Mouse (Mus musculus): ENCODE measurements around the gene Tbc1d17. TPM values are rescaled to one million over a fixed set of nuclear protein-coding genes. Genes with fewer than 3 reads are reported as not detected.
A peak's percentile ranks its signal among the peaks of the same experiment; 100 is the strongest.

Gene Tbc1d17
- total and polyA plus RNA-seq, 3 experiments, result 31.9 to 40.5 (median 38.5) TPM

DNA sequence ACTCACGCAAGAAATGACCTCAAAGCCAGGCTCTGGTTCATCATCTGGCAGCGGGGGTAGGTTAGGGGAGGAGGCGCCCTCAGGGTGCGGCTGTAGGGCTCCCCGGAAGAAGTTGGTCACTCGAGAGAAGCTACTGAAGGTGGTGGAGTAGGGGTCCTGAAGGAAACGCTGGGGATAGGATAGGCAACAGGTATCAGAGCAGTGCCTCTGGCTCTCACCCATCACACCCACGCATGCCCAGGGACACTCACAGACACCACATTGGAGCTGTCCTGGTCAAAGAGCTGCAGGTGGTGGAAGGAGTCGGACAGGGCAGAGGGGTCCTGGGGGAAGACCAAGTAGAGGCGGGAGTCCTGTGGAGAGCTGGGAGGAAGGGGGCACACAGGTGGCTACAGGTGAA is 3.9 kb downstream of the Tbc1d17 start:
- H3K79me2 ChIP-seq (replicated peaks; ENCODE audit: control insufficient read depth, extremely low read depth, insufficient read depth, poor library complexity, severe bottlenecking), result peaks cover 7% of the 10 kb centered on the region
- no peak overlapping the region for H3K4me3 ChIP-seq (replicated peaks in 1 of 3; ENCODE audit: low read depth in 2 of 3, low read length in 2 of 3, poor library complexity in 1 of 3)
- H3K9me3 ChIP-seq (replicated peaks; ENCODE audit: low read length), result peaks cover 8% of the 10 kb centered on the region
- in situ Hi-C loops (cut with MboI; ENCODE audit: low pct_ligation_motif_present, low pct_unique_long_range_greater_than_20kb, low sequenced_read_pairs), result no loop called here
- H3K9ac ChIP-seq (ENCODE audit: insufficient read depth, low read depth), result no peak overlapping the region
- dilution Hi-C loops (cut with MboI; ENCODE audit: extremely low pct_ligation_motif_present, extremely low pct_unique_long_range_greater_than_20kb, low sequenced_read_pairs), result no loop called here
- H3K4me2 ChIP-seq (ENCODE audit: insufficient read depth, low read depth, poor library complexity, severe bottlenecking), result no peak overlapping the region
- H3K36me3 ChIP-seq (replicated peaks in 1 of 2; ENCODE audit: control insufficient read depth in 1 of 2, insufficient read depth in 1 of 2, low read length in 1 of 2), result peaks cover 69 to 73% of the 10 kb centered on the region in 2 experiments
- H3K27me3 ChIP-seq (replicated peaks), result no peaks in the 10 kb centered on the region
- H3K27ac ChIP-seq (ENCODE audit: insufficient read depth, low read depth), result no peak overlapping the region
- TF ChIP-seq ZKSCAN1 (IDR thresholded peaks at IDR 0.05; ENCODE audit: borderline replicate concordance, low read depth, low read length) (no peak), ZMIZ1 (IDR thresholded peaks at IDR 0.05; ENCODE audit: low read depth, low read length) (no peak), KAT2A (IDR thresholded peaks at IDR 0.05; ENCODE audit: insufficient replicate concordance, low read length) (no peak), NRF1 (IDR thresholded peaks at IDR 0.05; ENCODE audit: low read depth, low read length) (no peak), CHD1 (IDR thresholded peaks at IDR 0.05; ENCODE audit: low read depth, low read length) (no peak), TBP (conservative IDR thresholded peaks at IDR 0.05; ENCODE audit: low read depth, low read length) (no peak), RCOR1 (conservative IDR thresholded peaks at IDR 0.05; ENCODE audit: low read depth, low read length) (no peak), MAFK (IDR thresholded peaks at IDR 0.05; ENCODE audit: insufficient replicate concordance, low read length) (no peak)
- no peak for DNase-seq (ENCODE audit: extremely low read depth)
- H3K4me1 ChIP-seq (ENCODE audit: control insufficient read depth in 1 of 2, insufficient read depth in 2 of 2), result peaks cover 24 to 55% of the 10 kb centered on the region in 2 experiments

GRCm38 (mm10) chr7:44841825-44842463 is 6.9 kb downstream of the Tbc1d17 start:
- DNase-seq (ENCODE audit: extremely low read depth), result no peak
- no peak overlapping the region for H3K4me2 ChIP-seq (ENCODE audit: insufficient read depth, low read depth, poor library complexity, severe bottlenecking)
- H3K27ac ChIP-seq (ENCODE audit: insufficient read depth, low read depth), result peak overlapping the region; percentile 68
- peaks cover 31 to 65% of the 10 kb centered on the region in 2 experiments for H3K4me1 ChIP-seq (ENCODE audit: control insufficient read depth in 1 of 2, insufficient read depth in 2 of 2)
- in situ Hi-C loops (cut with MboI; ENCODE audit: low pct_ligation_motif_present, low pct_unique_long_range_greater_than_20kb, low sequenced_read_pairs), result no loop called here
- H3K9ac ChIP-seq (ENCODE audit: insufficient read depth, low read depth), result no peak overlapping the region
- peaks cover 33% of the 10 kb centered on the region for H3K9me3 ChIP-seq (replicated peaks; ENCODE audit: low read length)
- peak overlapping the region in 1 of 3 experiments; percentile 14 for H3K4me3 ChIP-seq (replicated peaks in 1 of 3; ENCODE audit: low read depth in 2 of 3, low read length in 2 of 3, poor library complexity in 1 of 3)
- dilution Hi-C loops (cut with MboI; ENCODE audit: extremely low pct_ligation_motif_present, extremely low pct_unique_long_range_greater_than_20kb, low sequenced_read_pairs), result no loop called here
- H3K27me3 ChIP-seq (replicated peaks), result no peaks in the 10 kb centered on the region
- TF ChIP-seq ZMIZ1 (IDR thresholded peaks at IDR 0.05; ENCODE audit: low read depth, low read length) (peak; percentile 66; the same call in 1 of the 2 replicates), GABPA (IDR thresholded peaks at IDR 0.05; ENCODE audit: insufficient replicate concordance, low read depth, low read length) (no peak), EP300 (IDR thresholded peaks at IDR 0.05; ENCODE audit: low read length) (peak; percentile 59), MEF2A (IDR thresholded peaks at IDR 0.05; ENCODE audit: borderline replicate concordance, low read depth, low read length) (peak; percentile 72), TCF12 (IDR thresholded peaks at IDR 0.05; ENCODE audit: low read depth, low read length) (peak; percentile 67; the same call in 1 of the 2 replicates), NELFE (IDR thresholded peaks at IDR 0.05; ENCODE audit: low read depth, low read length) (no peak), CHD2 (IDR thresholded peaks at IDR 0.05; ENCODE audit: low read length) (0 out of 2 replicates have a peak, but pooled peaks have one; percentile 26), IRF4 (IDR thresholded peaks at IDR 0.05; ENCODE audit: low read depth, low read length) (0 out of 2 replicates have a peak, but pooled peaks have one; percentile 25), MAX (IDR thresholded peaks at IDR 0.05; ENCODE audit: low read length) (no peak), ETS1 (conservative IDR thresholded peaks at IDR 0.05; ENCODE audit: low read depth, low read length) (peak; percentile 27; the same call in 1 of the 2 replicates), USF1 (IDR thresholded peaks at IDR 0.05; ENCODE audit: low read depth, low read length) (no peak), KAT2A (IDR thresholded peaks at IDR 0.05; ENCODE audit: insufficient replicate concordance, low read length) (no peak), ELF1 (IDR thresholded peaks at IDR 0.05; ENCODE audit: low read depth, low read length) (peak; percentile 54; the same call in 1 of the 2 replicates), ZC3H11A (IDR thresholded peaks at IDR 0.05; ENCODE audit: low read depth, low read length) (no peak), SIN3A (IDR thresholded peaks at IDR 0.05; ENCODE audit: low read length) (peak; percentile 51; the same call in 1 of the 2 replicates), RAD21 (IDR thresholded peaks at IDR 0.05; ENCODE audit: low read depth, low read length) (no peak), UBTF (IDR thresholded peaks at IDR 0.05; ENCODE audit: low read depth, low read length) (no peak), BHLHE40 (IDR thresholded peaks at IDR 0.05; ENCODE audit: low read depth, low read length) (peak; percentile 36; the same call in 1 of the 2 replicates), JUND (conservative IDR thresholded peaks at IDR 0.05; ENCODE audit: low read depth, low read length) (no peak), HCFC1 (IDR thresholded peaks at IDR 0.05; ENCODE audit: low read depth, low read length) (no peak), POLR2A (IDR thresholded peaks at IDR 0.05; ENCODE audit: low read depth, low read length) (0 out of 2 replicates have a peak, but pooled peaks have one; percentile 16)
- no peaks in the 10 kb centered on the region for H3K79me2 ChIP-seq (replicated peaks; ENCODE audit: control insufficient read depth, extremely low read depth, insufficient read depth, poor library complexity, severe bottlenecking)
- H3K36me3 ChIP-seq (replicated peaks in 1 of 2; ENCODE audit: control insufficient read depth in 1 of 2, insufficient read depth in 1 of 2, low read length in 1 of 2), result peaks cover 93 to 98% of the 10 kb centered on the region in 2 experiments
